26 mouse cellular contexts compared by ENCODE assay signal in genomic region chr2:162884101-162884500, GRCm38 (mm10). TPM values are rescaled to one million over a fixed set of nuclear protein-coding genes. Genes with fewer than 3 reads are reported as not detected.
"Had no signal": no experiment of that assay in that cellular context is flagged by ENCODE, and none has a peak within 500 bp of the region (broad histone marks: within the 10 kb centered on the region; RNA-seq: fewer than 3 reads in every experiment).

No protein-coding gene starts in this region.

- DNase-seq: gastrocnemius, adult 2 months; gastrocnemius, postnatal 10 days; gastrocnemius, postnatal 25 days; heart, adult 2 months; heart, postnatal 10 days; heart, postnatal 4 days; kidney, adult 11 months; kidney, adult 2 months; kidney, adult 9 months; kidney, postnatal 14 days; kidney, postnatal 36 days; layer of hippocampus, adult 9-11 months; layer of hippocampus, postnatal 36 days; left cerebral cortex, postnatal 4 days had no signal

- H3K4me1 ChIP-seq: heart, embryonic 12.5 days; hindbrain, embryonic 12.5 days; hindbrain, embryonic 15.5 days; kidney, embryonic 15.5 days; limb, embryonic 13.5 days; limb, embryonic 15.5 days; liver, embryonic 12.5 days had no signal

- H3K9ac ChIP-seq: heart, embryonic 12.5 days; hindbrain, embryonic 12.5 days; hindbrain, embryonic 15.5 days; kidney, embryonic 15.5 days; limb, embryonic 13.5 days; limb, embryonic 15.5 days; liver, embryonic 12.5 days; liver, embryonic 14.5 days had no signal

- H3K4me3 ChIP-seq: gastrocnemius, adult 2 months; heart, adult 2 months; heart, embryonic 12.5 days; hindbrain, embryonic 10.5 days; hindbrain, embryonic 12.5 days; hindbrain, embryonic 15.5 days; kidney, embryonic 15.5 days; limb, embryonic 13.5 days; limb, embryonic 15.5 days; liver, embryonic 12.5 days had no signal

- H3K27ac ChIP-seq: gastrocnemius, adult 2 months; heart, adult 2 months; hindbrain, embryonic 10.5 days; hindbrain, embryonic 12.5 days; hindbrain, embryonic 15.5 days; hindbrain, postnatal 0 days; kidney, embryonic 15.5 days; kidney, postnatal 0 days; limb, embryonic 13.5 days; limb, embryonic 15.5 days; liver, embryonic 12.5 days; liver, embryonic 14.5 days had no signal

- H3K36me3 ChIP-seq: heart, embryonic 12.5 days; hindbrain, embryonic 10.5 days; hindbrain, embryonic 12.5 days; hindbrain, embryonic 15.5 days; kidney, embryonic 15.5 days; limb, embryonic 13.5 days; limb, embryonic 15.5 days; liver, embryonic 12.5 days had no signal

- H3K27me3 ChIP-seq: heart, embryonic 12.5 days; hindbrain, embryonic 12.5 days; hindbrain, embryonic 15.5 days; kidney, embryonic 15.5 days; limb, embryonic 13.5 days; limb, embryonic 15.5 days; liver, embryonic 12.5 days had no signal

- H3K4me2 ChIP-seq: heart, embryonic 12.5 days; hindbrain, embryonic 12.5 days; hindbrain, embryonic 15.5 days; kidney, embryonic 15.5 days; limb, embryonic 13.5 days; limb, embryonic 15.5 days; liver, embryonic 12.5 days had no signal

- H3K9me3 ChIP-seq: heart, embryonic 12.5 days; hindbrain, embryonic 10.5 days; hindbrain, embryonic 12.5 days; hindbrain, embryonic 15.5 days; kidney, embryonic 15.5 days; limb, embryonic 13.5 days; limb, embryonic 15.5 days; liver, embryonic 12.5 days had no signal

- ATAC-seq: hindbrain, postnatal 0 days; intestine, embryonic 16.5 days; liver, embryonic 12.5 days had no signal

RNA-seq across cellular contexts. Expression of gene L3mbtl1, which starts 59.2 kb away (rescaled TPM):
- polyA plus RNA-seq: heart, embryonic 12.5 days had no signal
